11 mouse cellular contexts compared by ENCODE assay signal in the genomic region with DNA sequence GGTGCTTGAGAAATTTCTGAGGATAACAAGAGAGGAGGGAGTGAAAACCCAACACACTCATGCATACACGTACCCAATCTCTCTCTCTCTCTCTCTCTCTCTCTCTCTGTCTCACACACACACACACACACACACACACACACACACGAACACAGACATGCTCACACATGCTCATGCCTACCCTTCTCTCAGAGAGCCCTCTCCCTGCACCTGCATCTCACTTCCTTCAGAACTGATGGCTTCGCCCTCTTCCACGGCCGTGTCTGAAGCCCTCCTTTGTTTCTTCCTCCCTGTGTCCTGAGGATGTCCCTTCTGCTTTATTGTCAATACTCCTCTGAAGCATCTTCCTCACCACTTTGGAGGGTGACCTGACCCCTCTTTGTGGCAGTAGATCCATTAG. TPM values are rescaled to one million over a fixed set of nuclear protein-coding genes. Genes with fewer than 3 reads are reported as not detected.
A peak's percentile ranks its signal among the peaks of the same experiment; 100 is the strongest.
DNase-seq lines count a peak whose midpoint lies in the region; ATAC-seq lines count a peak whose summit lies in the region.
"Had no signal": no experiment of that assay in that cellular context is flagged by ENCODE, and none has a peak within 500 bp of the region (broad histone marks: within the 10 kb centered on the region; RNA-seq: fewer than 3 reads in every experiment).

No protein-coding gene starts in this region.

- H3K36me3 ChIP-seq in embryonic facial prominence, embryonic 10.5 days (replicated peaks), result no peaks in the 10 kb centered on the region
- H3K36me3 ChIP-seq in forebrain, embryonic 12.5 days (replicated peaks), result no peaks in the 10 kb centered on the region
- H3K36me3 ChIP-seq in hindbrain, embryonic 15.5 days, result no peaks in the 10 kb centered on the region
- H3K36me3 ChIP-seq in midbrain, embryonic 15.5 days (replicated peaks), result no peaks in the 10 kb centered on the region

- no peak overlapping the region for H3K9ac ChIP-seq in forebrain, embryonic 12.5 days
- 0 out of 2 replicates have a peak overlapping the region, but pooled peaks have one; percentile 2 for H3K9ac ChIP-seq in hindbrain, embryonic 15.5 days
- no peak overlapping the region for H3K9ac ChIP-seq in midbrain, embryonic 15.5 days

- ATAC-seq in forebrain, embryonic 12.5 days (ENCODE audit: low FRiP score), result peak; percentile 8; the same call in 1 of the 2 replicates
- ATAC-seq in hindbrain, embryonic 15.5 days (ENCODE audit: low FRiP score, low read depth), result 0 out of 2 replicates have a peak, but pooled peaks have one; percentile 27
- ATAC-seq in midbrain, embryonic 15.5 days (replicated peaks), result 0 out of 2 replicates have a peak, but pooled peaks have one; percentile 5
- ATAC-seq: Patski had no signal

- DNase-seq in embryonic facial prominence, embryonic 10.5 days (ENCODE audit: low spot score), result no peak
- no peak for DNase-seq in lung, postnatal 36 days
- DNase-seq in frontal cortex, postnatal 14 days (ENCODE audit: low spot score in 2 of 2), result no peak
- no peak for DNase-seq in ovary, postnatal 14 days (ENCODE audit: low spot score)
- DNase-seq: thymus, postnatal 14 days had no signal

- H3K27me3 ChIP-seq in embryonic facial prominence, embryonic 10.5 days (replicated peaks; ENCODE audit: low read depth, poor library complexity, severe bottlenecking), result peaks cover 12% of the 10 kb centered on the region
- H3K27me3 ChIP-seq in forebrain, embryonic 12.5 days, result peaks cover 4% of the 10 kb centered on the region; the same call in 1 of the 2 replicates
- H3K27me3 ChIP-seq in hindbrain, embryonic 15.5 days, result no peaks in the 10 kb centered on the region
- H3K27me3 ChIP-seq in midbrain, embryonic 15.5 days (replicated peaks), result no peaks in the 10 kb centered on the region
- H3K27me3 ChIP-seq: Patski had no signal

- 32% methylated on average over 5 of the region's 5 CpGs for WGBS in embryonic facial prominence, embryonic 10.5 days
- 26% methylated on average over 5 of the region's 5 CpGs for WGBS in forebrain, embryonic 12.5 days
- WGBS in hindbrain, embryonic 15.5 days, result 31% methylated on average over 5 of the region's 5 CpGs
- 21% methylated on average over 5 of the region's 5 CpGs for WGBS in midbrain, embryonic 15.5 days

- no peaks in the 10 kb centered on the region for H3K9me3 ChIP-seq in embryonic facial prominence, embryonic 10.5 days
- no peaks in the 10 kb centered on the region for H3K9me3 ChIP-seq in forebrain, embryonic 12.5 days
- no peaks in the 10 kb centered on the region for H3K9me3 ChIP-seq in hindbrain, embryonic 15.5 days
- no peaks in the 10 kb centered on the region for H3K9me3 ChIP-seq in midbrain, embryonic 15.5 days

- no peak overlapping the region for H3K4me3 ChIP-seq in embryonic facial prominence, embryonic 10.5 days
- H3K4me3 ChIP-seq in forebrain, embryonic 12.5 days (replicated peaks), result no peak overlapping the region
- H3K4me3 ChIP-seq in hindbrain, embryonic 15.5 days, result no peak overlapping the region
- H3K4me3 ChIP-seq in midbrain, embryonic 15.5 days, result no peak overlapping the region

- H3K27ac ChIP-seq in embryonic facial prominence, embryonic 10.5 days (replicated peaks), result peak overlapping the region; percentile 74
- H3K27ac ChIP-seq in forebrain, embryonic 12.5 days, result peak overlapping the region; percentile 80
- H3K27ac ChIP-seq in hindbrain, embryonic 15.5 days (replicated peaks), result peak overlapping the region; percentile 82
- H3K27ac ChIP-seq in midbrain, embryonic 15.5 days, result peak overlapping the region; percentile 88

- peaks cover 55% of the 10 kb centered on the region for H3K4me1 ChIP-seq in embryonic facial prominence, embryonic 10.5 days
- H3K4me1 ChIP-seq in forebrain, embryonic 12.5 days, result peaks cover 51% of the 10 kb centered on the region
- peaks cover 47% of the 10 kb centered on the region for H3K4me1 ChIP-seq in hindbrain, embryonic 15.5 days (replicated peaks)
- peaks cover 51% of the 10 kb centered on the region for H3K4me1 ChIP-seq in midbrain, embryonic 15.5 days

- H3K4me2 ChIP-seq in forebrain, embryonic 12.5 days, result peak overlapping the region; percentile 22
- peak overlapping the region; percentile 24 for H3K4me2 ChIP-seq in hindbrain, embryonic 15.5 days
- H3K4me2 ChIP-seq in midbrain, embryonic 15.5 days, result peak overlapping the region; percentile 26

RNA-seq across cellular contexts. Expression of gene Gm11733, which starts 56.4 kb away (rescaled TPM):
- 0.06 TPM in 2 replicates for polyA plus RNA-seq in embryonic facial prominence, embryonic 10.5 days (2016; fragmentation: Nextera tagmentation; extraction: Ambion mirVana)
- polyA plus RNA-seq in forebrain, embryonic 12.5 days (2016; fragmentation: Nextera tagmentation; extraction: Ambion mirVana), result 0.20 TPM in 1 of 2 replicates, not detected in the other
- not detected in 2 replicates for polyA plus RNA-seq in hindbrain, embryonic 15.5 days (2015; fragmentation: Nextera tagmentation; extraction: Ambion mirVana)
- not detected in 2 replicates for polyA plus RNA-seq in midbrain, embryonic 15.5 days (2015; fragmentation: Nextera tagmentation; extraction: Ambion mirVana)
- polyA plus RNA-seq: liver, embryonic 16.5 days; neural tube, embryonic 11.5 days had no signal
